Mouse (Mus musculus) layer of hippocampus, postnatal 25 days (tissue): Measurements from ENCODE around the gene Gucy2c. TPM values are rescaled to one million over a fixed set of nuclear protein-coding genes. Genes with fewer than 3 reads are reported as not detected.
A peak's percentile ranks its signal among the peaks of the same experiment; 100 is the strongest.

Experiments
- DNase-seq, 2 experiments: peaks; one replicate each; pipeline ENCODE4 v3.0.0; 2022; ENCODE audit warnings: mixed read lengths in 2 of 2, low spot score in 1 of 2; ENCODE audit errors: extremely low spot score in 1 of 2
- total RNA-seq, 2 experiments: library from RNA; stranded (reverse); gene quantifications; 2 replicates each; pipeline ENCODE4 v1.2.3; 2021

Gucy2c gene
- total RNA-seq, 2 experiments from 2014 or later = 0.56 to 0.79 TPM

GRCm38 (mm10) chr6:136742352-136743118 lies 39.0 kb downstream of the Gucy2c start:
- DNase-seq = peak; percentile 78 to 94

DNA sequence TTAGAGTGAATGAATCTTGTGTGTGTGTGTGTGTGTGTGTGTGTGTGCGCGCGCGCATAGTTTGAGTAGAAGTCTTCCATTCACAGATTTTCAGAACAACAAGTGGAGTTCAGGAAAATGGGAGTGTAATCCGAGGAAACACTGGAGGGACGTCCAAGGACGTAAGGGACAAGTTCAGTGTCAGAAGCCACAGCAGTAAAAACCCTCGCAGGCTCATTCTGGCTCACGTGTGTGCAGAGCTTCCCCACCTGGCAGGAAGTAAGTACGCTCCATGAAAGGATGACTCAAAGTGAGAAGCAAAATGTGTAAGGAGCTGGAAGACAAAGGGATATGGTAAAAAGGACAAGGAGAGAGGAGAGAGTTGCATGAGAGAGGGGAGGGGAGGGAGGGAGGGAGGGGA lies 40.3 kb downstream of the Gucy2c start:
- no peak for DNase-seq

DNA sequence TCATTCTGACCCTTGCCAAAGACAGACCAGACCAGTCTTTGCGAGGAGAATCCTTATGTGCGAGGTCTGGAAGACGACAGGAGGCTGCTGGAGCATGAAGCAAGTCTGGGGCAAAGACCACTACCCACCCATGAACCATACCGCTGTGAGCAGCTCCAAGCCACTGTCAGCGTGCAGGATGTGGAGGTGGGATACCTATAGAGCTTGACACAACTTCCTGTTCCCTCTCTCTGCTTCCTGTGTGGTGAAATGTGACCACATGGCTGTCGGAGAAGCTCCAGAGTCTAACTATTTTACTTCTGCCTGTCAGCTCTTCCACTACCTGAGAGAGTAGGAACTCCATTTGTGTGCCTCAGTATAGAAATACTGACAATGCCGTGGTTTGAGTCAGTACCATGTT lies 45.8 kb downstream of the Gucy2c start:
- DNase-seq = no peak

DNA sequence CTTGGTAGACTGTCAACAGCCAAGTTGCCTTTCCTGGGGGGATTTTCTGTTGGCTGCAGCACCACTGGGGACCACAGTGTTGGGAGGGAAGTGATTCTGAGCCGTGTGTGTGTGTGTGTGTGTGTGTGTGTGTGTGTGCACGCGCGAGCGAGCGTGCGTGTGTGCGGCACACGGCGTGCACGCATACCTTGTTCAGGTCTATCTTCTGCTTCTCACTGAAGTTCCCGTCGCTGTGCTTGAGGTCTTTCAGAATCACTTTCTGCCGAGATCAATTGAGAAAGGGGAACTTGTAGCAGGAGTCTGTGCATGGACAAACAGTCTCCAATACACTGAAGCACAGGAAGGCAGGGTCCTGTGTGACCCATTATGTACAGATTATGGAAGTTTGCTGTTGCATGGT lies 53.4 kb downstream of the Gucy2c start:
- no peak for DNase-seq

GRCm38 (mm10) chr6:136723171-136723570 lies 58.4 kb downstream of the Gucy2c start:
- DNase-seq = no peak

DNA sequence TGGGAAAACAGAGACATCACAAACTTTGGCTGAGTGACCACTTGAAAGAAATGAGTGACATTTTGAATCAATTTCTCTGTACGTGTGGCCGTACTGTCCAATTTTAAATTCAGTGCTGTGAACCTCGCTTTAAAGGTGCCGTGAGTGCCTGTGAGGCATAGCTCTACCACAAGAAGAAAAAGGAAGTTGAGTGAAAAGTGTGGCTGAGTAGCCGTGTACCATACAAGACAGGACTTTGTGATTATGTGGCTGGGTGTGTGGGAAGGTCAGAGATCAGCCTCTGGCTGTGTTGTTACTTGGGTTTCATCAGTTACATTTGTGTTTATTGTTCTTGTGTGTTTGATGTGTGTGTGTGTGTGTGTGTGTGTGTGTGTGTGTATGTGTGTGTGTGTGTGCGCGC lies 59.0 kb downstream of the Gucy2c start:
- DNase-seq = no peak

DNA sequence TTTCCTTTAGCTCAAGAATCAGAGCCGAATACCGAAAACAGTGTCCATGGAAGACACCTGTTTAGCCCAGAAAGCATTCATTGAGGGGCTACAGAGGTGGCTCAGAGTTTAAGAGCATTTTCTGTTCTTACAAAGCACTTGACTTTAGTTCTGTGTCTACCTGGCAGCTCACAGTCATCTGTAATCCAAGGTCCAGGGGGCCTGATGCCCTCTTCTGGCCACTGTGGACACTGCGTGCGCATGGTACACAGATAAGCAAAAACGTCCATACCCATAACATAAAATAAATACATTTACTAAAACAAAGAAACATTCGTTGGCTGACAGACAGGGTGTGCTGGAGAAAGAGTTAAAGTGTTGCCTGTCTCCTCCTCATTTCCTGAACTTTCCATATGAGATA lies 59.6 kb downstream of the Gucy2c start:
- peak; percentile 12 to 72 for DNase-seq

GRCm38 (mm10) chr6:136720436-136720835 lies 61.1 kb downstream of the Gucy2c start:
- peak in 1 of 2 experiments; percentile 9 for DNase-seq

GRCm38 (mm10) chr6:136715881-136716431 lies 65.6 kb downstream of the Gucy2c start:
- DNase-seq = no peak

GRCm38 (mm10) chr6:136714097-136714496 lies 67.5 kb downstream of the Gucy2c start:
- DNase-seq = no peak

GRCm38 (mm10) chr6:136710408-136710807 lies 71.2 kb downstream of the Gucy2c start:
- DNase-seq = no peak

- no peak for DNase-seq
Measured at GRCm38 (mm10) chr6:136708597-136708996, 73.0 kb downstream of the Gucy2c start.

GRCm38 (mm10) chr6:136701878-136702277 lies 79.7 kb downstream of the Gucy2c start:
- no peak for DNase-seq

DNA sequence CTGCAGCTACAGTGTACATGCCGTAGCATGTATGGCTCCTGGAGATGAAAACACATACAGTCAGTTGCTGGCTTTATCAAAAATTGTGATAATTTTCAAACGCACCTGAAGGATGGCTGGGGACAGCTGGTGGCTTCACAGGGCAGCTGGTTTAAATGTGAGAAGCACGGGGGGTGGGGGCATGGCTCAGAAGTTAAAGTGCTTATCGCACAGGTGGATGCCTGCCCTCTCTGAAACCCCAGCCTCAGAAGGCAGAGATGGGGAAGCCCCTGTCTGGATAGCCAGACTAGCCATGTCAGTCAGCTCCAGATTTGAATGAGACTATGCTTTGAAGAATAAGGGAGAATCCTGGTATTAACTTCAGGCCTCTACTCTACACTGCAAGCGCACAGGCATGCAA lies 80.4 kb downstream of the Gucy2c start:
- no peak for DNase-seq

GRCm38 (mm10) chr6:136691314-136691713 lies 90.3 kb downstream of the Gucy2c start:
- no peak for DNase-seq

GRCm38 (mm10) chr6:136690527-136690926 lies 91.0 kb downstream of the Gucy2c start:
- DNase-seq = no peak

DNA sequence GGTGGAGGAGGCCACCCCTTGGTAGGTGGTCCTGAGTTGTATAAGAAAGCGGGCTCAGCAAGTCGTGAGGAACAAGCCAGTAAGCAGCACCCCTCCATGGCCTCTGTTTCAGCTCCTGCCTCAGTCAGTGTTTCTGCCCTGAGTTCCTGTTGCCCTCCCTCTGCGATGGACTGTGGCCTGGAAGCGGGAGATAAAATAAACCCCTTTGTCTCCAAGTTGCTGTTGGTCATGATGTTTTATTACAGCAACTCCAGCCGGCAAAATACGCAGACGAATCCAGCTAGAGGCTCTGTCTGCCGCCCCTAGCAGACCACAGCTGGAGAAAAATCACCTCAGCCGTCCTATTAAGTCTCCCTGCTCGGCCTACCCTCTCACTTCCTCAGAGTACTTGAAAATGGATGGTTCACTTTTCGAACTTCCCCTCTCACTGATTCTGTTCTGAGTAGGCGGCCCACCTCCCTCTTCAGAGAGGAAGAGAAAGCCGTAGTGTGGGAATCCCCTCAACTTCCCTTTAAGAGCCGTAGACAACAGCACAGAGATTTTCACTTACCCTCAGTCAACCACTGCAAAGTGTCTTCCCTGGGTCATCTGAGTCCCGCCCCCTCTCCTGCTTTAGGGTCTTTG lies 91.7 kb downstream of the Gucy2c start:
- no peak for DNase-seq

DNA sequence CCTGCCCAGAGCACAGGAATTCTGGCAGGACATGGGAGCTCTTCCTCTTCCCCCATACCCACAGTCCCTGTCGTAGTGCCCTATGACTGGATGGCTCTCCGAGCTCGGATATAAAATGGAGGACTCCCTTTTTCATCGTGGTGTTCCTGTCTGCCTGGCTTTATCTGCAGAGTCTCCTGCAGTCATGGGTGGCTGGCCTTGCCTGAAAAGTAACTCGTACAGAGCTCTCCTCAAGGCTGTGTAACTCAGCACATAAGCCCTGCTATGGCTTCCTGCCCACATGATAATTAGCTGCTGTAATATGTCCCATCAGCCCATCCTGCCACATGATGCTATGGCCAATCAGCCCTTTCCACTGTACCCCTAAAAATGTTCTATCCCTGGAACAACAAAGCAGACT lies 96.1 kb downstream of the Gucy2c start:
- no peak for DNase-seq

DNA sequence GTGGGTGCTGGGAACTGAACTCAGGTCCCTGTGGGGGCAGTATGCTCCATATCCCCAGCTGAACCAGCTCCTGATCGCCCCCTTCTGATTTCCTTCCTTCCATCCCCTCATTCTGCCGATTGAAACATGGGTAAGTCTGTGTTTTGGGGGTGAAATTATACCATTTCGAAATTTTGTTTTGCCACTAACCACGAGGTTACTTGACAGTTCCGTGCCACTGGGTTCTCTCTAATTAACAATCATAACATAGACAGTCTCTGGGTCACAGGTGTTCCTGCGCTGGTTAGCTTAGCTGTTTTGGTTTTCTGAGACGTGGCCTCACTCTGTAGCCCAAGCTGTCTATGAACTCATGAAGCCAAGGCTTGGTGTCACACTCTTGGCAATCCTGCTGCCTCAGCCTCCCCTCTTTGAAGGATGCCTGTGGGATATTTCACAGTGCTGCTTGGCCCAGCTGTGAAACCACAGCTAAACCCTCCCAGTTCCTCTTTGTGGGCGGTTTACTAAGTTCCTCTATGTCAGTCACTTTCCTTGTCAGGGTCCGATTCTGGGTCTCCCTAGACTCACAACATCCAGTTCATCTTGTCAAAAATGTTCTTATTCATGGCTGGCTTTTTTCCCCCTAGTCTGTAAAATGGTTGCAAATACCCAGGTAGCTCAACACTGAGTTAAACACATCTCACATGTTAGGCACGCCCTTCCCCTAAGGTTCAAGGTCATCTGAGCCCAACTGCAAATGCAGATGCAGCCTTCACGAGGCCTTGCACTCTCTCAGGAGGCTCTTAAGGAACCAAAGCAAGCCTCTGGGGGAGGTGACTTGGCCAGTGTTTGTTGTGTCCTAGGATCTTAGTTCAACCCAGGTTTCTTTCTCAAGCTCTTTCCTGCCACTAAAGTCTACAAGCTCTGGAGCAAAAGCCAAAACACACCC lies 97.9 kb downstream of the Gucy2c start:
- DNase-seq = no peak

GRCm38 (mm10) chr6:136679381-136679780 lies 102.2 kb downstream of the Gucy2c start:
- DNase-seq = no peak

GRCm38 (mm10) chr6:136674935-136675334 lies 106.6 kb downstream of the Gucy2c start:
- DNase-seq = no peak
